Mouse (Mus musculus): Measurements from ENCODE around the gene Mgme1. TPM values are rescaled to one million over a fixed set of nuclear protein-coding genes. Genes with fewer than 3 reads are reported as not detected.

Gene Mgme1
- polyA plus RNA-seq, 1 experiment from 2014 or later: 18.5 TPM

Other genes starting within 250 kb of the Mgme1 start
- gene Banf2, start 237.6 kb upstream of the Mgme1 start, polyA plus RNA-seq (2016; fragmentation: Nextera tagmentation; extraction: Ambion mirVana): not detected in 2 replicates
- gene Snx5, start 243 bp downstream of the Mgme1 start, polyA plus RNA-seq (2016; fragmentation: Nextera tagmentation; extraction: Ambion mirVana): 91.8 and 110 TPM in 2 replicates
- gene Ovol2, start 61.5 kb downstream of the Mgme1 start, polyA plus RNA-seq (2016; fragmentation: Nextera tagmentation; extraction: Ambion mirVana): 0.22 and 0.27 TPM in 2 replicates
- gene Kat14, start 98.3 kb downstream of the Mgme1 start, polyA plus RNA-seq (2016; fragmentation: Nextera tagmentation; extraction: Ambion mirVana): 47.9 and 60.4 TPM in 2 replicates
- gene Pet117, start 98.3 kb downstream of the Mgme1 start, polyA plus RNA-seq (2016; fragmentation: Nextera tagmentation; extraction: Ambion mirVana): 0.24 TPM in 1 of 2 replicates, not detected in the other